In the genomic region with DNA sequence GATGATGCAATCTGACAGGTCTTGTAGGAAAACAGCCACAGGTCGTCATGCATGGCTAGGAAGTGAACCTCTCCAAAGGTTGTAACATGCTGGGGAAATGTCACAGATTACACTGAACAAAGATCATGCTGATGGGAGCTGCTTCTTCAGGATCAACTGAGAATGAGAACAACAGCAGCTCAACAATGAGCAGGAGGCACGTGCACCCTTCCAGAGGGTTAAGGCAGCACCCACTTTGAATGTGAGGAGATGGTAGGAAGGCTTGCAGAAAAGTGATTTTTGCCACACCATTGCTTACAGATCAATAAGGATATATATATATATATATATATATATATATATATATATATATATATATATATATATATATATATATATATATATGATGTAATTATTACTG, we compare ENCODE assay signal across 23 mouse cellular contexts. TPM values are rescaled to one million over a fixed set of nuclear protein-coding genes. Genes with fewer than 3 reads are reported as not detected.
"Had no signal": no experiment of that assay in that cellular context is flagged by ENCODE, and none has a peak within 500 bp of the region (broad histone marks: within the 10 kb centered on the region; RNA-seq: fewer than 3 reads in every experiment).

No protein-coding gene starts in this region.

- H3K9ac ChIP-seq: neural tube, embryonic 13.5 days; neural tube, embryonic 15.5 days; stomach, embryonic 15.5 days had no signal

- H3K36me3 ChIP-seq: neural tube, embryonic 13.5 days; neural tube, embryonic 15.5 days; stomach, embryonic 15.5 days had no signal

- H3K27me3 ChIP-seq: neural tube, embryonic 13.5 days; neural tube, embryonic 15.5 days; stomach, embryonic 15.5 days had no signal

- H3K4me2 ChIP-seq: neural tube, embryonic 13.5 days; neural tube, embryonic 15.5 days; stomach, embryonic 15.5 days had no signal

- DNase-seq: retina, postnatal 1 day; right cerebral cortex, adult 18-20 months; right cerebral cortex, postnatal 14 days; right cerebral cortex, postnatal 25 days; right cerebral cortex, postnatal 4 days; spleen, adult 18-20 months; thymus, adult 18-20 months; thymus, adult 2 months; thymus, postnatal 14 days; thymus, postnatal 25 days; thymus, postnatal 36 days; thymus, postnatal 4 days had no signal

- H3K4me3 ChIP-seq: neural tube, embryonic 13.5 days; neural tube, embryonic 15.5 days; stomach, embryonic 15.5 days had no signal

- H3K9me3 ChIP-seq: stomach, embryonic 15.5 days had no signal

- H3K27ac ChIP-seq: neural tube, embryonic 13.5 days; neural tube, embryonic 15.5 days; stomach, embryonic 15.5 days; stomach, postnatal 0 days had no signal

- H3K4me1 ChIP-seq: neural tube, embryonic 13.5 days; neural tube, embryonic 15.5 days; stomach, embryonic 15.5 days had no signal

RNA-seq across cellular contexts. Expression of a gene that starts 2.8 kb away (rescaled TPM):
- polyA plus RNA-seq: neural tube, embryonic 13.5 days; neural tube, embryonic 15.5 days; small intestine, adult 2 months; spleen, adult 2 months; stomach, embryonic 14.5 days; stomach, embryonic 15.5 days; stomach, embryonic 16.5 days; stomach, postnatal 0 days; testis, adult 2 months; thymus, adult 2 months; thymus, postnatal 0 days; urinary bladder, adult 2 months had no signal
